Mouse (Mus musculus) embryonic facial prominence, embryonic 15.5 days (tissue): ENCODE measurements around the gene B9d1. TPM values are rescaled to one million over a fixed set of nuclear protein-coding genes. Genes with fewer than 3 reads are reported as not detected.
A peak's percentile ranks its signal among the peaks of the same experiment; 100 is the strongest.

Experiments used
- ATAC-seq: fragments of 200-750 bp; cut with Nextera tagmentation; 2 replicates; pipeline ENCODE4 v1.8.0; 2017; ENCODE audit warnings: low read depth, moderate TSS enrichment; ENCODE audit not compliant: insufficient number of reproducible peaks, low FRiP score, low TSS enrichment
- H3K27ac ChIP-seq: fragments of 300-500 bp; sonication (generic); replicated peaks from 2 replicates; pipeline ENCODE4 v1.5.1; 2015; ENCODE audit warnings: mild to moderate bottlenecking, inconsistent platforms
- H3K27me3 ChIP-seq: fragments of 300-500 bp; sonication (generic); 2 replicates; pipeline ENCODE4 v1.6.1; 2015; ENCODE audit warnings: inconsistent platforms
- H3K36me3 ChIP-seq: fragments of 300-500 bp; sonication (generic); 2 replicates; pipeline ENCODE4 v1.6.1; 2015; ENCODE audit warnings: mild to moderate bottlenecking, inconsistent platforms
- H3K4me1 ChIP-seq: fragments of 300-500 bp; sonication (generic); 2 replicates; pipeline ENCODE4 v1.6.1; 2015; ENCODE audit warnings: inconsistent platforms
- H3K4me2 ChIP-seq: fragments of 300-500 bp; sonication (generic); replicated peaks from 2 replicates; pipeline ENCODE4 v1.6.1; 2015; ENCODE audit warnings: mild to moderate bottlenecking, inconsistent platforms
- H3K4me3 ChIP-seq: fragments of 300-500 bp; sonication (generic); replicated peaks from 2 replicates; pipeline ENCODE4 v1.5.1; 2015; ENCODE audit warnings: mild to moderate bottlenecking, inconsistent platforms
- H3K9ac ChIP-seq: fragments of 300-500 bp; sonication (generic); 2 replicates; pipeline ENCODE4 v1.6.1; 2015; ENCODE audit warnings: inconsistent platforms
- H3K9me3 ChIP-seq: fragments of 300-500 bp; sonication (generic); replicated peaks from 2 replicates; pipeline ENCODE4 v1.6.1; 2016; ENCODE audit warnings: inconsistent platforms
- WGBS: fragments of 180-500 bp; shearing (Covaris S2); methylation state at CpG from one replicate; pipeline ENCODE4 v1.1.7; 2015; 5-methylcytosine and 5-hydroxymethylcytosine counted together
- polyA plus RNA-seq: library from polyadenylated mRNA; unstranded; fragments of >200 nt; fragmentation: Nextera tagmentation; extraction: Ambion mirVana; gene quantifications from 2 replicates; pipeline ENCODE4 v1.2.1, GENCODE M21; 2015

The B9d1 gene
- polyA plus RNA-seq, 1 experiment from 2014 or later = 43.7 TPM

DNA sequence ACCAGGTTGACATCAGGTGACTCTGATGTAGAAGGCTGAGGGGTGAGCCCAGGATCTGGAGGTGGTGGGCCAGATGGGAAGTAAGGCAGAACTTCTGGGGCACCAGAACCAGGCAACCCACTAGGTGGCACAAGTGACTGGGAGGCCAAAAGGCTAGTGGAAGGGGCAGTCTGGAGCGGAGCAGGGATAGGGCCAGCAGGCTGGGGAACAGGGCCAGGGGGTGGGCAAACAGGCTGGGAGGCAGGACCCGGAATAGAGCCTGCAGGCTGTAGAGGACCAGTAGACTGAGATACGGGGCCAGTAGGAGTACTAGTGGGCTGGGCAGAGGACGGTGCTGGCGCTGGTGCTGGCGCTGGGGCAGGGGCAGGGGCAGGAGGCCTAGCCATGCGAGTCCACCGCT, 15.1 kb upstream of the B9d1 start:
- no peak overlapping the region for H3K9ac ChIP-seq
- H3K27ac ChIP-seq = no peak overlapping the region
- H3K4me2 ChIP-seq = no peak overlapping the region
- H3K4me3 ChIP-seq = no peak overlapping the region
- H3K27me3 ChIP-seq = no peaks in the 10 kb centered on the region
- peaks cover 71% of the 10 kb centered on the region for H3K4me1 ChIP-seq
- no peaks in the 10 kb centered on the region for H3K9me3 ChIP-seq
- no peak for ATAC-seq
- peaks cover 51% of the 10 kb centered on the region for H3K36me3 ChIP-seq
- WGBS = 97% methylated on average over 8 of the region's 8 CpGs

DNA sequence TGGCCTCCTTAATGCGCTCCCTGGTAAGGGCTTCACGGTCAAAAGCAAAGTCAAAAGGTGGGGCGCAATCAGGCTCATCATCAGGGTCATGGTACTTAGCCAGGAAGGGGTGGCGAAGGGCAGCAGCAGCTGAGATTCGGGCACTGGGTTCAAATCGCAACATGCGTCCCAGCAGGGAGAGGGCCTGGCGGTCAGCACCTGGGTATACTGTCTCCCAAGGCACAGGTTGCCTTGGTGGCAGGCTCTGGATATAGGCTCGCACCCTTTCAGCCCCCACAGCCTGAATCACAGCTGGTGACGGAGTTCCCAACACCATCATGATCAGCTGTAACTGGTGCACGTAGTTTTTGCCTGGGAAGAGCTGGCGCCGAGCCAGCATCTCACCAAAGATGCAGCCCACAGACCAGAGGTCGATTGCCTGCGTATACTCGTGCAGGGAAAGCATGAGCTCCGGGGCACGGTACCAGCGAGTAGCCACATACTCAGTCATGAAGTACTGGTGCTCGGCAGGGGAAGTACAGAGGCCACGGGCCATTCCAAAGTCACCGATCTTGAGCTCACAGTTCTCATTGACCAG, 13.9 kb upstream of the B9d1 start:
- Histone ChIP-seq H3K27ac (no peak overlapping the region), H3K4me3 (no peak overlapping the region), H3K4me2 (no peak overlapping the region), H3K36me3 (peaks cover 51% of the 10 kb centered on the region), H3K9me3 (no peaks in the 10 kb centered on the region), H3K9ac (no peak overlapping the region), H3K27me3 (no peaks in the 10 kb centered on the region), H3K4me1 (peaks cover 65% of the 10 kb centered on the region)
- WGBS = 92% methylated on average over 22 of the region's 22 CpGs
- no peak for ATAC-seq

DNA sequence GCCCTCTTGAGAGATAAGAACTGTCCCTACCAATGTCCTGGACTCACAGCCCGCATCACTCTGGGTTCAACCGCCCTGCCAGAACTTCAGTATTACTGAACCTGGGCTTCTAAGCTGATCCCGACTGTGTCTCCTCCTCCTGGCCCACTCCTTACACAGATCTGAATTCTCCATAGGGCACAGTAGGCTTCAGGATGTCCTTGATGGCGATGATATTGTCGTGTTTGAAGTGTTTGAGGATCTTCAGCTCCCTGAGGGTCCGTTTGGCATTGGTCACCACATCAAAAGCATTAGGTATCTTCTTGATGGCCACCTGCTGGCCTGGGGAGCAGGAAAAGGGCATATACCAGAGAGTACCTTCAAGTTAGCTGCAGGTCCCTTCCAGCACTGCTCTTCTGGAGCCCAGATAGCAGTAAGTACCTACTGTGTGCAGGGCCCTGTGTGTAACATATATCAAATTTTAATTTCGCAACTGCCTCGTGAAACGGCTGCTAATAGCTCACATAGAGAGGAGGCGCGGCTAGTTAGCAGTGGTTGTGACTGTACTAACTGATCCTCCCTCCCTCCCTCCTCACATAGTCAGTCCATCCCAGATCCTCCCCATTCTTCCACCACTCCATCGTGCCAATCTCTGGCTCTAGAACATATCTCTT, 12.1 kb upstream of the B9d1 start:
- H3K9me3 ChIP-seq = no peaks in the 10 kb centered on the region
- H3K27ac ChIP-seq = peak overlapping the region; percentile 93; the same call in 1 of the 2 replicates
- ATAC-seq = no peak
- H3K4me1 ChIP-seq = peaks cover 46% of the 10 kb centered on the region
- WGBS = 64% methylated on average over 12 of the region's 12 CpGs
- no peaks in the 10 kb centered on the region for H3K27me3 ChIP-seq
- peak overlapping the region; percentile 72 for H3K4me3 ChIP-seq
- peak overlapping the region; percentile 73 for H3K9ac ChIP-seq
- H3K4me2 ChIP-seq = peak overlapping the region; percentile 85
- H3K36me3 ChIP-seq = peaks cover 46% of the 10 kb centered on the region

DNA sequence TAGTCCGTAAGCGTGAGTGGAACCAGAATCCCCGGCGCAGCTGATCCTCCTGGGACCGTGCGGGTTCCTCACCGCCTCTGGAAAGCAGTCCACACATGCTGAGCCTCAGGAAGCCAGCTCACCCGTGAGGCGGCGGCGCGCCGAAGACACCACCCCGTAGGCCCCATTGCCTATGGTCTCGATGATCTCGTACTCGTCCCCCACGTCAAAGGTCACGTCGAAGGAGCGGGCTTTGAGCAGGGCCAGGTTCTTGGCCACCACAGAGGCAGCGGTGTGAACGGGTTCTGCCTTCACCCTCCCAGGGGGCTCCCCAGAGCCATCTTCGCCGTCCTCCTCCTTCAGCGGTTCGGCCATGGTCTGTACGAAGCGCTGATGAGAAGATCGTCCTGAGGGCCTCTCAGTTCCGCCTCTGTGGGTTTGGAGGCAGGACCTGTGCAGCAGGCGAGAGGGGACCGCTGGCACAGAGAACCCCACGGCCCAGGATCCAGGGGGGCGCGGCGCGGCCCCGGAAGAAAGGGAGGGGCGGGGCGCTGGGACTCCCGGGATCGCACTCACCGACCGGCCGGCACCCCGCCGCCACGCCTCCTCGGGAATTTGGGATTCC, 11.3 kb upstream of the B9d1 start:
- peaks cover 40% of the 10 kb centered on the region for H3K4me1 ChIP-seq
- peaks cover 40% of the 10 kb centered on the region for H3K36me3 ChIP-seq
- peak overlapping the region; percentile 73 for H3K9ac ChIP-seq
- H3K27ac ChIP-seq = peak overlapping the region; percentile 93
- ATAC-seq = peak; percentile 31
- peak overlapping the region; percentile 85 for H3K4me2 ChIP-seq
- no peaks in the 10 kb centered on the region for H3K9me3 ChIP-seq
- H3K4me3 ChIP-seq = peak overlapping the region; percentile 72
- WGBS = under 1% methylated on average over 50 of the region's 50 CpGs
- H3K27me3 ChIP-seq = no peaks in the 10 kb centered on the region

DNA sequence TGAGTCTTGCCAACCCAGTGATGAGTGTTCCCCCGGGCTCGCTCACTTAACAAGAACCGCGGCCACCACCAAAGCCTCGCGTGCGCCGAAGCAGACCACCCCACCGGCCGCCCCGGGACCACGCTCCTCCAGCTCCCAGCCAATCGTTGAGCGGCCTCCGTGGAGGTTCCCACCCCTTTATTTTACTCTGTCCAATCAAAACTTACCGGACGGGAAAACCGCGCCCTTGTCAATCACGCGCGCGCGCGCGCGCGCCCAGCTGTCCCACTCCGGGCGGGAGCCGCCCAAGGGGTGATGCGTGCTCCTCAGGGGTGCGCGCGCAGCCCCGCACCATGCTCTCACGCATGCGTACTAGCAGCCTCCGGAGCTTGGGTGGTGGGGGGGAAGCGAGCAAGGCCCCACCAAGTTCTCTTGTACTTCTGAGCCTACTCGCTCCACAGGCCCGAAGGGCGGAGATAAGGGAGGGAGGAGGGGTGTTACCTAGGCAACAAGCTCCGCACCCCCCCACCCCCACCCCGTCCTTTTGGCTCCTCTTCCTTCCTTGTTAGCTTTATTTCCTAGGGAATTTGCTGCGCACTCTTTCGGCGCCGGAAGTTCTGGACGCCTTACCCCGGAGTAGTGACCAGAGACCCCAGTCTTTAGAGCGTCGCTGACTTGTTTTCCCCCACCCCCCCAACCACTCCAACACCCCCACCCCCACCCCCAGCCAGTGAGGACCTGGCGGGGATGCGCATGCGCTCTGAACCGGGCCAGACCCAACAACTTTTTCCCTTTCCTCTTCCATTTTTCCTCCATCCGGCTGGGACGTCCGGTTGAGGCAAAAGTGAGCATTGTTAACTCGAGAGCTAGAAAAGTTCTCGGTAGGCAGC, 10.6 kb upstream of the B9d1 start, which contains the start of gene Mapk7:
Gene Mapk7 (minus strand): TSS at position 278 of the 869 bp plus-strand sequence.
- peak within 1 kb of the TSS; percentile 72 for H3K4me3 ChIP-seq
- peak; percentile 95 for ATAC-seq
- peaks cover 38% of the 10 kb centered on the region for H3K4me1 ChIP-seq
- H3K4me2 ChIP-seq = peak within 1 kb of the TSS; percentile 85
- H3K36me3 ChIP-seq = peaks cover 32% of the 10 kb centered on the region
- no peaks in the 10 kb centered on the region for H3K9me3 ChIP-seq
- H3K27ac ChIP-seq = peak within 1 kb of the TSS; percentile 93
- no peaks in the 10 kb centered on the region for H3K27me3 ChIP-seq
- WGBS = under 1% methylated on average over 62 of the region's 62 CpGs
- peak within 1 kb of the TSS; percentile 73 for H3K9ac ChIP-seq

DNA sequence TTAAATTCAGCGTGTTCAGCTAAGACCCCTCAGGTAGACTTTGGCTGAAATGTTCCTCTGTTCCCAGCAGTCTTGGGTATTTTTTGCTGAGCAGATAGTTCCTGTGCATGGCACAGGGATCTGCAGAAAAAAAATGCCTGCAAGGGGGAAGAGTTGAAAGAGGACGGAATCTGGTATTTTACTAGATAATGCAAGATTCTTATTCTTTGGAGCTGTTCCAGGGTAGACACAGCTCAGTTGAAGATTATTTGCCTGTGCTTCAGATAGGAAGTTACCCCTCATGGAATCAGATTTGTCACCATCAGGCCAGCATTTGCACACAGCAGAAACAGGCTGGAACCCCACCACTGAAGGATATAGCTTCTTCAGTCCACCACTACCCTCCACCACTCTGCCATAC, 9.4 kb upstream of the B9d1 start:
- no peak for ATAC-seq
- H3K4me2 ChIP-seq = no peak overlapping the region

DNA sequence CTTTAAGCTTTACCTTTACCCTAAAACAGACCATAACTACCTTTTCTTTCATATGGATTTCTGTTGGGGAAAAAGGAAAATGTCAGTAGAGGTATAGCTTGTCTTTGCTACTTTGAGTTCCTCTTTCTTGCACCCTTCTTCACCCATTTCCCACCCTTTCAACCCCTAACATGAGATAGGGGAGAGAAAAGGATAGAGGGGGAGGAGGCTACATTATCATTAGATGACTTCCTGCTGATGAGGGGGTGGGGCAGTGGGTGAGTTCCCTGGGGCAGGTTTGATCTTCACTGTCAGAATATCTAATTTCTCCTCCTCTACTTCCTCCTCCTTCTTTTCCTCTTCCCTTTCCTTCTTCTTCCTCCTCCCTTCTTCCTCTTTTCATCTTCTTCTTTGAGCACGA, 7.5 kb upstream of the B9d1 start:
- Histone ChIP-seq H3K27ac (no peak overlapping the region), H3K4me2 (no peak overlapping the region), H3K36me3 (0 out of 2 replicates have a peak, but pooled peaks cover 2% of the 10 kb centered on the region), H3K9ac (no peak overlapping the region), H3K27me3 (no peaks in the 10 kb centered on the region), H3K4me1 (peaks cover 16% of the 10 kb centered on the region), H3K4me3 (no peak overlapping the region), H3K9me3 (no peaks in the 10 kb centered on the region)
- ATAC-seq = no peak
- 87% methylated on average over 1 of the region's 1 CpGs for WGBS

More for the DNA sequence above, 9.4 kb upstream of the B9d1 start:
- peaks cover 27% of the 10 kb centered on the region for H3K4me1 ChIP-seq
- no peak overlapping the region for H3K9ac ChIP-seq
- no peaks in the 10 kb centered on the region for H3K9me3 ChIP-seq
- peaks cover 21% of the 10 kb centered on the region for H3K36me3 ChIP-seq
- peak overlapping the region; percentile 93; the same call in 1 of the 2 replicates for H3K27ac ChIP-seq
- no peak overlapping the region for H3K4me3 ChIP-seq
- 83% methylated on average over 2 of the region's 2 CpGs for WGBS
- no peaks in the 10 kb centered on the region for H3K27me3 ChIP-seq

DNA sequence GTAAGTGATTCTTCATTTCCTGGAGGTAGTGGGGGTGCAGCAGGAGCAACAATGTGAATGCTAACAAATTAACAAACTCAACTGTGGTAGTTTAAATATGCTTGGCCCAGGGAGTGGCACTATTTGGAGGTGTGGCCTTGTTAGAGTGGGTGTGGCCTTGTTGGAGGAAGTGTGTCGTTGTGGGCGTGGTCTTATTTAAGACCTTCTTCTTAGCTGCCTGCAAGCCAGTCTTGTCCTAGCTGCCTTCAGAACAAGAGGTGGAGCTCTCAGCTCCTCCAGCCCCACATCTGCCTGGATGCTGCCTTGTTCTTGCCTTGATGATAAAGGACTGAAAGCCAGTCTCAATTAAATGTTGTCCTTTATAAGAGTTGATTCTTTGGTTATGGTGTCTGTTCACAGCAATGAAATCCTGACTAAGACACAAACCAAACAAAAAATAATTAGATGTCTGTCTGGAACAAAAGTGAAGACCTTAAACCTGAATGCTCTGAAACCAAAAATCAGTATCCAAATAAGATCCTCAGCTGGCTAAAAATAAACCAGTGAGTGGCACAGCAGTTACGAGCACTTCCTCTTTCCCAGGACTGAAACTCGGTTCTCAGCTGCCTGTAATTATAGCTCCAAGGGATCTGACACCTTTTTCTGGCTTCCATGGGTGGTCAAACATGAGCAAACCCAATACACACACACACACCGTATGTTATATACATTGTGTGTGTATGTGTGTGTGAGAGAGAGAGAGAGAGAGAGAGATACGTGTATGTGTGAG, 6.0 kb upstream of the B9d1 start:
- H3K4me1 ChIP-seq = peaks cover 6% of the 10 kb centered on the region; the same call in 1 of the 2 replicates
- 64% methylated on average over 6 of the region's 6 CpGs for WGBS
- no peak overlapping the region for H3K4me3 ChIP-seq
- ATAC-seq = no peak
- H3K27me3 ChIP-seq = no peaks in the 10 kb centered on the region
- H3K9me3 ChIP-seq = no peaks in the 10 kb centered on the region
- no peak overlapping the region for H3K4me2 ChIP-seq
- no peaks in the 10 kb centered on the region for H3K36me3 ChIP-seq
- no peak overlapping the region for H3K27ac ChIP-seq
- no peak overlapping the region for H3K9ac ChIP-seq

DNA sequence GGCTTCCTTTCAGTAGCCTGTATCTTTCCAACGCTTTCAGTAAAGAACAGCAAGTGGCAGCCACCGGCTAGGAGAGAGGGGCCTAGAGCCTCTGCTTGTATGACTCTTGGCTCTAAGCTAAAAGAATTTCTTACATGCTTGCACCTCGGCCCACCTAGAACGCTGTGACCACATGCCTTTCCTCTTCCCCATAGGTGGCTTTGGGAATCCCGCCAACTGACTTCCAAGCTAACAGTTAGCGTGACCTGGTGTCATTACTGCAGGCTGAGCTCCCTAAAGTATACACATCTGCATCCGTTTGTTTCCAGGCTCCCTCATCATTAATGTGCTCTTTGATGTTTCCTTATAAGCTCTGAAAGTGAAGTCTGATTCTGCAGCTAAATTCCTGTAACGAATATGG, 1.0 kb upstream of the B9d1 start:
- no peak overlapping the region for H3K27ac ChIP-seq
- 49% methylated on average over 8 of the region's 8 CpGs for WGBS
- no peak for ATAC-seq

DNA sequence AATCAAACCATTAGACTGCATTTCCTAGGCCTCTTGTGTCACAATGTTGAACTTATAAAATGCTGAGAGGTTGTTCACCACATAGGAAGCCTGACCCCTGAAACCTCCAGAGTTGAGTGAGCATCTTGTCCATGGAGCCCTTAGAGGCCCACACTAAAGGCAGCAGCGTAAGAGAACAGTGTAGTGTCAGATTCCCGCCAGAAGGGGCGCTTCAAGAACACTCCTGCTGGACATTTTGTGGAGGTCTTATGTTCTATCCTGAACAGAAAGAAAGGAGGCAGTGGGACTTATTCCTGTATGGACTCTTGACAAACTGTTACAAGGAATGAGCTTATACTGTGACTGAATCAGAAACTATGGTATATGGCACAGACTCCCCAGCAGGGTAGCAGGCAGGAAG, 10.0 kb downstream of the B9d1 start:
- Histone ChIP-seq H3K27ac (no peak overlapping the region), H3K4me1 (no peaks in the 10 kb centered on the region), H3K4me3 (no peak overlapping the region), H3K4me2 (no peak overlapping the region), H3K9ac (no peak overlapping the region), H3K9me3 (no peaks in the 10 kb centered on the region), H3K36me3 (peaks cover 39% of the 10 kb centered on the region), H3K27me3 (no peaks in the 10 kb centered on the region)
- 35% methylated on average over 3 of the region's 3 CpGs for WGBS
- no peak for ATAC-seq

More for the DNA sequence above, 1.0 kb upstream of the B9d1 start:
- Histone ChIP-seq H3K4me1 (peaks cover 14% of the 10 kb centered on the region), H3K4me2 (peak overlapping the region; percentile 75; the same call in 1 of the 2 replicates), H3K27me3 (no peaks in the 10 kb centered on the region), H3K4me3 (no peak overlapping the region), H3K9ac (no peak overlapping the region), H3K9me3 (no peaks in the 10 kb centered on the region), H3K36me3 (no peaks in the 10 kb centered on the region)
